Mouse (Mus musculus): ENCODE results near the gene Dock7. TPM values are rescaled to one million over a fixed set of nuclear protein-coding genes. Genes with fewer than 3 reads are reported as not detected.
A peak's percentile ranks its signal among the peaks of the same experiment; 100 is the strongest.
"Not testable (repeated sequence)": the region's sequence is repeated elsewhere in the genome, so short reads cannot be mapped to it uniquely, and the experiment has no call there.

The Dock7 gene
- total and polyA plus RNA-seq, 3 experiments = 8.8 to 11.0 (median 10.5) TPM

GRCm38 (mm10) chr4:98993491-98993890, 127.2 kb downstream of the Dock7 start:
- Histone ChIP-seq H3K27ac (no peak overlapping the region), H3K4me3 (no peak overlapping the region), H3K79me2 (replicated peaks; ENCODE audit: control insufficient read depth, insufficient read depth, low read length) (no peaks in the 10 kb centered on the region), H3K9ac (ENCODE audit: low read depth, low read length) (no peak overlapping the region), H3K36me3 (ENCODE audit: control insufficient read depth, insufficient read depth, low read length) (no peaks in the 10 kb centered on the region), H3K4me1 (ENCODE audit: control insufficient read depth, insufficient read depth, low read length) (no peaks in the 10 kb centered on the region), H3K27me3 (ENCODE audit: control insufficient read depth, insufficient read depth, low read length) (no peaks in the 10 kb centered on the region)
- 85% methylated on average over 4 of the region's 4 CpGs for WGBS
- DNase-seq = no peak
- no peak for TF ChIP-seq EP300 (IDR thresholded peaks at IDR 0.05; ENCODE audit: insufficient read depth, low read depth, low read length)
- TF ChIP-seq CTCF (IDR thresholded peaks at IDR 0.05) = no peak
- TF ChIP-seq POLR2A (IDR thresholded peaks at IDR 0.05; ENCODE audit: insufficient read depth, low read depth, low read length) = no peak
- intact Hi-C loops (cut with DNase I) = no loop called here

DNA sequence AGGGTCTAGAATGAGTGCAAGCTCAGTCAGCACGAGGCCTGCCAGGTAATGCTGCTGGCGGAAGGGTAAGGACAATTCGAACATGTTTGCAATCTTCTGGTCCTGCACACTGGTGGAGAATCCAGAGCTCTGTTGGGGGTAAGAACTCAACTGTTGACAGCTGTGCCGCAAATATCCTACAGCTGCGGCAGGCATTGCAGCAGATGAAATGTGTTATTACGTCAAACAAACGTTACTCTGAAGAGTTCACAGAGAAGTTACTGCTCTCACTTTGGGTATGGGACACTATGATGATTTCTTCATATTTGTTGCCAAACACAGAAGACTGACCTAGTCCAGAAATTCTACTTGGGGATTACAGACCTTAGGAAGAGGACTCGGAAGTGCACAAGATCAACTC, 136.0 kb downstream of the Dock7 start:
- no peak for DNase-seq
- 86% methylated on average over 8 of the region's 8 CpGs for WGBS
- H3K36me3 ChIP-seq (ENCODE audit: control insufficient read depth, insufficient read depth, low read length) = no peaks in the 10 kb centered on the region
- no peak overlapping the region for H3K4me3 ChIP-seq
- no peaks in the 10 kb centered on the region for H3K27me3 ChIP-seq (ENCODE audit: control insufficient read depth, insufficient read depth, low read length)
- H3K4me1 ChIP-seq (ENCODE audit: control insufficient read depth, insufficient read depth, low read length) = no peaks in the 10 kb centered on the region
- TF ChIP-seq EP300 (IDR thresholded peaks at IDR 0.05; ENCODE audit: insufficient read depth, low read depth, low read length) (no peak), POLR2A (IDR thresholded peaks at IDR 0.05; ENCODE audit: insufficient read depth, low read depth, low read length) (no peak), CTCF (IDR thresholded peaks at IDR 0.05) (no peak)
- intact Hi-C loops (cut with DNase I) = no loop called here
- no peaks in the 10 kb centered on the region for H3K79me2 ChIP-seq (replicated peaks; ENCODE audit: control insufficient read depth, insufficient read depth, low read length)
- H3K27ac ChIP-seq = no peak overlapping the region
- H3K9ac ChIP-seq (ENCODE audit: low read depth, low read length) = no peak overlapping the region

DNA sequence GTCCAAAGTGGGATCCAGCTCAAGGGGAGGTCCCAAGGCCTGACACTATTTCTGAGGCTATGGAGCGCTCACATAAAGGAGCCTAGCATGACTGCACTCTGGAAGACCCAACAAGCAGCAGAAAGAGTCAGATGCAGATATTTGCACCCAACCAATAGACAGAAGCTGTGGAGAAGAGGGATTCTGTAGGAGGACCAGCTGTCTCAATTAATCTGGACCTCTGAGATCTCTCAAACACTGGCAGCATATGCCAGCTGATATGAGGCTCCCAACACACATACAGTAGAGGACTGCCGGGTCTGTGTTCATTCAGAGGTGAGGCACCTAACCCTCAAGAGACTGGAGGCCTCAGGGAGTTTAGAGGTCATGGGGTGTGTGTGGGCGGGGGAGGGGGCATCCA, 140.7 kb downstream of the Dock7 start:
- 90% methylated on average over 3 of the region's 3 CpGs for WGBS
- H3K27ac ChIP-seq; H3K4me1 ChIP-seq (ENCODE audit: control insufficient read depth, insufficient read depth, low read length); H3K9ac ChIP-seq (ENCODE audit: low read depth, low read length); H3K36me3 ChIP-seq (ENCODE audit: control insufficient read depth, insufficient read depth, low read length); intact Hi-C loops (cut with DNase I); H3K4me3 ChIP-seq; H3K79me2 ChIP-seq (replicated peaks; ENCODE audit: control insufficient read depth, insufficient read depth, low read length); H3K27me3 ChIP-seq (ENCODE audit: control insufficient read depth, insufficient read depth, low read length); DNase-seq: not testable (repeated sequence)

GRCm38 (mm10) chr4:98978693-98979092, 142.0 kb downstream of the Dock7 start:
- Histone ChIP-seq H3K4me1 (ENCODE audit: control insufficient read depth, insufficient read depth, low read length) (no peaks in the 10 kb centered on the region), H3K4me3 (no peak overlapping the region), H3K36me3 (ENCODE audit: control insufficient read depth, insufficient read depth, low read length) (no peaks in the 10 kb centered on the region), H3K79me2 (replicated peaks; ENCODE audit: control insufficient read depth, insufficient read depth, low read length) (no peaks in the 10 kb centered on the region), H3K27ac (no peak overlapping the region), H3K27me3 (ENCODE audit: control insufficient read depth, insufficient read depth, low read length) (no peaks in the 10 kb centered on the region), H3K9ac (ENCODE audit: low read depth, low read length) (no peak overlapping the region)
- WGBS = 81% methylated on average over 2 of the region's 2 CpGs
- DNase-seq = no peak
- intact Hi-C loops (cut with DNase I) = no loop called here
- no peak for TF ChIP-seq CTCF (IDR thresholded peaks at IDR 0.05)
- TF ChIP-seq EP300 (IDR thresholded peaks at IDR 0.05; ENCODE audit: insufficient read depth, low read depth, low read length) = no peak
- no peak for TF ChIP-seq POLR2A (IDR thresholded peaks at IDR 0.05; ENCODE audit: insufficient read depth, low read depth, low read length)

DNA sequence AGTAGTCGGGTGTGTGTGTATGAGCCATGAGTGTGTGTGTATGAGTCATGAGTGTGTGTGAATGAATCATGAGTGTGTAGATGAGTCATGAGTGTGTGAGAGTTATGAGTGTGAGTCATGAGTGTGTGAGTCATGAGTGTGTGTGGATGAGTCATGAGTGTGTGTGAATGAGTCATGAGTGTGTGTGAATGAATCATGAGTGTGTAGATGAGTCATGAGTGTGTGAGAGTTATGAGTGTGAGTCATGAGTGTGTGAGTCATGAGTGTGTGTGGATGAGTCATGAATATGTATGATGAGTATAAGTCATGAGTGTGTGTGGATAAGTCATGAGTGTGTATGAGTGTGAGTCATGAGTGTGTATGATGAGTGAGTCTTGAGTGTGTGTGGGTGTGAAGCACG, 142.4 kb downstream of the Dock7 start:
- intact Hi-C loops (cut with DNase I); DNase-seq; H3K4me3 ChIP-seq; H3K27me3 ChIP-seq (ENCODE audit: control insufficient read depth, insufficient read depth, low read length); H3K9ac ChIP-seq (ENCODE audit: low read depth, low read length); H3K79me2 ChIP-seq (replicated peaks; ENCODE audit: control insufficient read depth, insufficient read depth, low read length); H3K36me3 ChIP-seq (ENCODE audit: control insufficient read depth, insufficient read depth, low read length); H3K27ac ChIP-seq; H3K4me1 ChIP-seq (ENCODE audit: control insufficient read depth, insufficient read depth, low read length): not testable (repeated sequence)
- WGBS = 98% methylated on average over 2 of the region's 2 CpGs

GRCm38 (mm10) chr4:98975741-98976140, 145.0 kb downstream of the Dock7 start:
- H3K27me3 ChIP-seq (ENCODE audit: control insufficient read depth, insufficient read depth, low read length) = no peaks in the 10 kb centered on the region
- no peak overlapping the region for H3K4me3 ChIP-seq
- H3K36me3 ChIP-seq (ENCODE audit: control insufficient read depth, insufficient read depth, low read length) = no peaks in the 10 kb centered on the region
- H3K4me1 ChIP-seq (ENCODE audit: control insufficient read depth, insufficient read depth, low read length) = no peaks in the 10 kb centered on the region
- no peaks in the 10 kb centered on the region for H3K79me2 ChIP-seq (replicated peaks; ENCODE audit: control insufficient read depth, insufficient read depth, low read length)
- intact Hi-C loops (cut with DNase I) = no loop called here
- H3K9ac ChIP-seq (ENCODE audit: low read depth, low read length) = no peak overlapping the region
- TF ChIP-seq EP300 (IDR thresholded peaks at IDR 0.05; ENCODE audit: insufficient read depth, low read depth, low read length) = no peak
- TF ChIP-seq POLR2A (IDR thresholded peaks at IDR 0.05; ENCODE audit: insufficient read depth, low read depth, low read length) = no peak
- TF ChIP-seq CTCF (IDR thresholded peaks at IDR 0.05) = no peak
- DNase-seq = no peak
- WGBS = 76% methylated on average over 8 of the region's 8 CpGs
- H3K27ac ChIP-seq = no peak overlapping the region

DNA sequence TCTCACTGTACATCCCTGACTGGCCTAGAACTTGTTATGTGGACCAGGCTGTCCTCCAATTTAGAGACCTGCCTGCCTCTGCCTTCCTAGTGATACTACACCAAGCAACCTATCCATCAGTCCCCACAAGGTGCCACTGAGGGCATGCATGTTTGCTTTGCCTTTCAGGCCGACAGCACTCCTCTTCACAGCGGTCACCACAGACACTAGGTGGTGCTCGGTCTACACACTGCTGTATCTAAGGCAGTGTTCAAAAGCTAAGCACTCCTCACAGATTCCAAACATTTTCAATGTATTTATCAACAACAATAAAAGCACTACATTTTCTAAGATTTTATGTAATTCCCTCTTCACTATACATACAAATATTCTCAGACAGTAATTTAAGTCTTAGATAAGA, 150.8 kb downstream of the Dock7 start:
- intact Hi-C loops (cut with DNase I) = loop anchor here (5.0 kb wide), 1 partner anchor 212 kb away; no protein-coding TSS in a partner anchor

More for the DNA sequence above, 150.8 kb downstream of the Dock7 start:
- Histone ChIP-seq H3K9ac (ENCODE audit: low read depth, low read length) (no peak overlapping the region), H3K4me1 (ENCODE audit: control insufficient read depth, insufficient read depth, low read length) (no peaks in the 10 kb centered on the region), H3K79me2 (replicated peaks; ENCODE audit: control insufficient read depth, insufficient read depth, low read length) (no peaks in the 10 kb centered on the region), H3K4me3 (no peak overlapping the region), H3K36me3 (ENCODE audit: control insufficient read depth, insufficient read depth, low read length) (no peaks in the 10 kb centered on the region), H3K27ac (no peak overlapping the region), H3K27me3 (ENCODE audit: control insufficient read depth, insufficient read depth, low read length) (no peaks in the 10 kb centered on the region)
- DNase-seq = no peak
- WGBS = 92% methylated on average over 3 of the region's 3 CpGs
- no peak for TF ChIP-seq POLR2A (IDR thresholded peaks at IDR 0.05; ENCODE audit: insufficient read depth, low read depth, low read length)
- TF ChIP-seq CTCF (IDR thresholded peaks at IDR 0.05) = peak; percentile 49
